Mouse (Mus musculus): ENCODE measurements around the gene Aldh5a1. TPM values are rescaled to one million over a fixed set of nuclear protein-coding genes. Genes with fewer than 3 reads are reported as not detected.

Gene Aldh5a1
- polyA plus RNA-seq, 1 experiment from 2014 or later: 4.3 TPM

GRCm38 (mm10) chr13:24943303-24943702 lies 5.8 kb upstream of the Aldh5a1 start:
- no peaks in the 10 kb centered on the region for H3K9me3 ChIP-seq (ENCODE audit: control insufficient read depth, low read length)
- no peak overlapping the region for H3K4me3 ChIP-seq (ENCODE audit: low read depth, low read length)
- no peak for DNase-seq (ENCODE audit: low spot score)
- no peak overlapping the region for H3K27ac ChIP-seq (ENCODE audit: low read depth, low read length)
- H3K4me1 ChIP-seq (replicated peaks; ENCODE audit: control insufficient read depth, insufficient read depth, low read length): peaks cover under 1% of the 10 kb centered on the region; the same call in 1 of the 2 replicates
- ATAC-seq (replicated peaks; ENCODE audit: low FRiP score): no peak
- 63% methylated on average over 8 of the region's 8 CpGs for WGBS
- no peak overlapping the region for H3K9ac ChIP-seq (ENCODE audit: low read depth, low read length)
- H3K4me2 ChIP-seq: no peak overlapping the region
- H3K36me3 ChIP-seq (ENCODE audit: control insufficient read depth, insufficient read depth, low read length): no peaks in the 10 kb centered on the region
- H3K27me3 ChIP-seq (replicated peaks; ENCODE audit: control insufficient read depth, insufficient read depth, low read length): peaks cover 3% of the 10 kb centered on the region

GRCm38 (mm10) chr13:24942512-24943282 lies 5.2 kb upstream of the Aldh5a1 start, which contains the start of gene Gpld1:
Gene Gpld1 (plus strand): TSS chr13:24943152.
- Histone ChIP-seq H3K9ac (ENCODE audit: low read depth, low read length) (no peak within 1 kb of the TSS), H3K4me2 (no peak within 1 kb of the TSS), H3K4me3 (ENCODE audit: low read depth, low read length) (no peak within 1 kb of the TSS), H3K4me1 (replicated peaks; ENCODE audit: control insufficient read depth, insufficient read depth, low read length) (peaks cover 6% of the 10 kb centered on the region), H3K27ac (ENCODE audit: low read depth, low read length) (no peak within 1 kb of the TSS), H3K27me3 (replicated peaks; ENCODE audit: control insufficient read depth, insufficient read depth, low read length) (peaks cover 9% of the 10 kb centered on the region), H3K36me3 (ENCODE audit: control insufficient read depth, insufficient read depth, low read length) (no peaks in the 10 kb centered on the region), H3K9me3 (ENCODE audit: control insufficient read depth, low read length) (no peaks in the 10 kb centered on the region)
- no peak for DNase-seq (ENCODE audit: low spot score)
- ATAC-seq (replicated peaks; ENCODE audit: low FRiP score): no peak
- WGBS: 63% methylated on average over 17 of the region's 17 CpGs

- peaks cover 27% of the 10 kb centered on the region for H3K27me3 ChIP-seq (replicated peaks; ENCODE audit: control insufficient read depth, insufficient read depth, low read length)
- H3K36me3 ChIP-seq (ENCODE audit: control insufficient read depth, insufficient read depth, low read length): no peaks in the 10 kb centered on the region
- no peak overlapping the region for H3K27ac ChIP-seq (ENCODE audit: low read depth, low read length)
- DNase-seq (ENCODE audit: low spot score) (no peak), ATAC-seq (replicated peaks; ENCODE audit: low FRiP score) (no peak)
- peaks cover 8% of the 10 kb centered on the region for H3K4me1 ChIP-seq (replicated peaks; ENCODE audit: control insufficient read depth, insufficient read depth, low read length)
- H3K4me3 ChIP-seq (ENCODE audit: low read depth, low read length): no peak overlapping the region
- H3K9me3 ChIP-seq (ENCODE audit: control insufficient read depth, low read length): no peaks in the 10 kb centered on the region
- H3K4me2 ChIP-seq: no peak overlapping the region
- 84% methylated on average over 9 of the region's 9 CpGs for WGBS
- H3K9ac ChIP-seq (ENCODE audit: low read depth, low read length): no peak overlapping the region
Measured at GRCm38 (mm10) chr13:24939472-24939871, 2.0 kb upstream of the Aldh5a1 start.

DNA sequence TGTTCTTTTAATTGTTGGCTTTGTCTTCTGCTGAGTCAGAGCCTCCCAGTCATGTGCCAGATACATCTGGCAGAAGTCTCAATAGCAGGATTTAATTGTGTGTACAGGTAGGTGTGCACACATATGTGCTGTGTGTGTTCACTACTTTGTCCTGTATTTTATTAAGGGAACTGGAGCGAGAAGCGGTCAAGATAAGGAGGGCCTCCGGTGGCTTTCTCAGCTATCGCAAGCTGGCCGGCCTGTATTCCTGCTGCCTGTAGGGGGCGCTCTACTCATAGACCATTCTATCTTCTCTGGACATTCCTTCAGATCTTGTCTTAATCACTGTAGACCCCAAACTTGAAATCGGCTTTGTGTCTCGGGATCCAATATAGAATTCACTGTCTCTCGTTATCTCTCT lies 1.2 kb upstream of the Aldh5a1 start:
- WGBS: 14% methylated on average over 9 of the region's 9 CpGs
- H3K9me3 ChIP-seq (ENCODE audit: control insufficient read depth, low read length): no peaks in the 10 kb centered on the region
- no peaks in the 10 kb centered on the region for H3K36me3 ChIP-seq (ENCODE audit: control insufficient read depth, insufficient read depth, low read length)
- peaks cover 8% of the 10 kb centered on the region for H3K4me1 ChIP-seq (replicated peaks; ENCODE audit: control insufficient read depth, insufficient read depth, low read length)
- H3K4me2 ChIP-seq: no peak overlapping the region
- peaks cover 27% of the 10 kb centered on the region for H3K27me3 ChIP-seq (replicated peaks; ENCODE audit: control insufficient read depth, insufficient read depth, low read length)
- H3K4me3 ChIP-seq (ENCODE audit: low read depth, low read length): no peak overlapping the region
- DNase-seq (ENCODE audit: low spot score): peak; percentile 48
- no peak for ATAC-seq (replicated peaks; ENCODE audit: low FRiP score)
- no peak overlapping the region for H3K27ac ChIP-seq (ENCODE audit: low read depth, low read length)
- no peak overlapping the region for H3K9ac ChIP-seq (ENCODE audit: low read depth, low read length)

DNA sequence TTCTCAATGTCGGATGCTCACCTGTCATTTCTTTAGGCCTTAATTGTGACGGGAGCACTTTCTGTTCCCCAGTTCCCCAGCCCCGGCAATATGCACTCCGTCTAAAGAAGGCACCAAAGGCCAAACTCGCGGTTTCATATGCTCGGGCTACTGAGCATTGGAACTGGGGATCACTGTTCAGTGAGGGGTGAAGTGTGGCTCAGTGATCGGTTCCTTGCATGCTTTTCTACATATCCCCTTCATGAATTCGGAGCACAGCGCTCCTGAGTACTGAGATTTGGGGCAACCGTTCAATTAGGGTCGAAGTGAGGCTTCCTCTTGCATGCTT lies 342 bp upstream of the Aldh5a1 start:
- H3K4me2 ChIP-seq: peak overlapping the region; percentile 92
- peak overlapping the region; percentile 81 for H3K4me3 ChIP-seq (ENCODE audit: low read depth, low read length)
- H3K27ac ChIP-seq (ENCODE audit: low read depth, low read length): no peak overlapping the region
- ATAC-seq (replicated peaks; ENCODE audit: low FRiP score): peak; percentile 38; the same call in 1 of the 2 replicates
- H3K36me3 ChIP-seq (ENCODE audit: control insufficient read depth, insufficient read depth, low read length): no peaks in the 10 kb centered on the region
- 17% methylated on average over 12 of the region's 12 CpGs for WGBS
- peaks cover 11% of the 10 kb centered on the region for H3K4me1 ChIP-seq (replicated peaks; ENCODE audit: control insufficient read depth, insufficient read depth, low read length)
- no peak for DNase-seq (ENCODE audit: low spot score)
- no peak overlapping the region for H3K9ac ChIP-seq (ENCODE audit: low read depth, low read length)
- no peaks in the 10 kb centered on the region for H3K9me3 ChIP-seq (ENCODE audit: control insufficient read depth, low read length)
- peaks cover 27% of the 10 kb centered on the region for H3K27me3 ChIP-seq (replicated peaks; ENCODE audit: control insufficient read depth, insufficient read depth, low read length)

GRCm38 (mm10) chr13:24936772-24937107 lies 721 bp downstream of the Aldh5a1 start:
- Histone ChIP-seq H3K27me3 (replicated peaks; ENCODE audit: control insufficient read depth, insufficient read depth, low read length) (peaks cover 27% of the 10 kb centered on the region), H3K9me3 (ENCODE audit: control insufficient read depth, low read length) (no peaks in the 10 kb centered on the region), H3K36me3 (ENCODE audit: control insufficient read depth, insufficient read depth, low read length) (no peaks in the 10 kb centered on the region), H3K4me3 (ENCODE audit: low read depth, low read length) (peak overlapping the region; percentile 81), H3K4me1 (replicated peaks; ENCODE audit: control insufficient read depth, insufficient read depth, low read length) (peaks cover 11% of the 10 kb centered on the region), H3K27ac (ENCODE audit: low read depth, low read length) (no peak overlapping the region; the same call in 1 of the 2 replicates), H3K9ac (ENCODE audit: low read depth, low read length) (no peak overlapping the region; the same call in 1 of the 2 replicates), H3K4me2 (peak overlapping the region; percentile 92)
- 48% methylated on average over 5 of the region's 5 CpGs for WGBS
- ATAC-seq (replicated peaks; ENCODE audit: low FRiP score) (no peak), DNase-seq (ENCODE audit: low spot score) (no peak)

- no peak for DNase-seq (ENCODE audit: low spot score)
- Histone ChIP-seq H3K27ac (ENCODE audit: low read depth, low read length) (no peak overlapping the region), H3K9me3 (ENCODE audit: control insufficient read depth, low read length) (no peaks in the 10 kb centered on the region), H3K4me2 (no peak overlapping the region), H3K4me3 (ENCODE audit: low read depth, low read length) (no peak overlapping the region), H3K9ac (ENCODE audit: low read depth, low read length) (no peak overlapping the region), H3K27me3 (replicated peaks; ENCODE audit: control insufficient read depth, insufficient read depth, low read length) (peaks cover 23% of the 10 kb centered on the region), H3K36me3 (ENCODE audit: control insufficient read depth, insufficient read depth, low read length) (no peaks in the 10 kb centered on the region), H3K4me1 (replicated peaks; ENCODE audit: control insufficient read depth, insufficient read depth, low read length) (peaks cover 9% of the 10 kb centered on the region)
- peak; percentile 57 for ATAC-seq (replicated peaks; ENCODE audit: low FRiP score)
- 67% methylated on average over 7 of the region's 7 CpGs for WGBS
Measured at GRCm38 (mm10) chr13:24933199-24933598, 4.3 kb downstream of the Aldh5a1 start.

- H3K27me3 ChIP-seq (replicated peaks; ENCODE audit: control insufficient read depth, insufficient read depth, low read length): no peaks in the 10 kb centered on the region; the same call in 1 of the 2 replicates
- no peaks in the 10 kb centered on the region for H3K9me3 ChIP-seq (ENCODE audit: control insufficient read depth, low read length)
- H3K4me2 ChIP-seq: no peak overlapping the region
- DNase-seq (ENCODE audit: low spot score) (no peak), ATAC-seq (replicated peaks; ENCODE audit: low FRiP score) (no peak)
- no peaks in the 10 kb centered on the region for H3K36me3 ChIP-seq (ENCODE audit: control insufficient read depth, insufficient read depth, low read length)
- no peak overlapping the region for H3K27ac ChIP-seq (ENCODE audit: low read depth, low read length)
- H3K9ac ChIP-seq (ENCODE audit: low read depth, low read length): no peak overlapping the region
- peaks cover 3% of the 10 kb centered on the region; the same call in 1 of the 2 replicates for H3K4me1 ChIP-seq (replicated peaks; ENCODE audit: control insufficient read depth, insufficient read depth, low read length)
- no peak overlapping the region for H3K4me3 ChIP-seq (ENCODE audit: low read depth, low read length)
Measured at GRCm38 (mm10) chr13:24930591-24930990, 6.9 kb downstream of the Aldh5a1 start.

- WGBS: 90% methylated on average over 5 of the region's 5 CpGs
- no peaks in the 10 kb centered on the region for H3K36me3 ChIP-seq (ENCODE audit: control insufficient read depth, insufficient read depth, low read length)
- H3K27me3 ChIP-seq (replicated peaks; ENCODE audit: control insufficient read depth, insufficient read depth, low read length): no peaks in the 10 kb centered on the region
- no peak overlapping the region for H3K4me2 ChIP-seq
- ATAC-seq (replicated peaks; ENCODE audit: low FRiP score) (no peak), DNase-seq (ENCODE audit: low spot score) (no peak)
- H3K27ac ChIP-seq (ENCODE audit: low read depth, low read length): no peak overlapping the region
- no peaks in the 10 kb centered on the region for H3K9me3 ChIP-seq (ENCODE audit: control insufficient read depth, low read length)
- no peaks in the 10 kb centered on the region for H3K4me1 ChIP-seq (replicated peaks; ENCODE audit: control insufficient read depth, insufficient read depth, low read length)
- no peak overlapping the region for H3K4me3 ChIP-seq (ENCODE audit: low read depth, low read length)
- no peak overlapping the region for H3K9ac ChIP-seq (ENCODE audit: low read depth, low read length)
Measured at GRCm38 (mm10) chr13:24923991-24924390, 13.5 kb downstream of the Aldh5a1 start.

All from liver, embryonic 11.5 days (tissue).